Mouse (Mus musculus) midbrain, embryonic 14.5 days (tissue): ENCODE measurements around the gene Ppef2. TPM values are rescaled to one million over a fixed set of nuclear protein-coding genes. Genes with fewer than 3 reads are reported as not detected.

Experiments
- ATAC-seq: fragments of 200-750 bp; cut with Nextera tagmentation; 2 replicates; pipeline ENCODE4 v1.8.0; 2017; ENCODE audit warnings: moderate number of reproducible peaks, moderate library complexity; ENCODE audit not compliant: low FRiP score, low TSS enrichment
- DNase-seq: peaks from one replicate; pipeline ENCODE4 v3.0.0-alpha.2; 2015
- H3K27ac ChIP-seq: fragments of 300-500 bp; sonication (generic); replicated peaks from 2 replicates; pipeline ENCODE4 v1.5.1; 2014; ENCODE audit warnings: mild to moderate bottlenecking, low read depth, low read length, moderate library complexity
- H3K27me3 ChIP-seq: fragments of 300-500 bp; sonication (generic); 2 replicates; pipeline ENCODE4 v1.6.1; 2014; ENCODE audit warnings: low read length, control low read depth, mixed read lengths; ENCODE audit not compliant: control insufficient read depth, insufficient read depth
- H3K36me3 ChIP-seq: fragments of 300-500 bp; sonication (generic); 2 replicates; pipeline ENCODE4 v1.6.1; 2014; ENCODE audit warnings: low read length, control low read depth; ENCODE audit not compliant: control insufficient read depth, insufficient read depth
- H3K4me1 ChIP-seq: fragments of 300-500 bp; sonication (generic); 2 replicates; pipeline ENCODE4 v1.6.1; 2014; ENCODE audit warnings: mild to moderate bottlenecking, antibody characterized with exemption, low read length, control low read depth; ENCODE audit not compliant: control insufficient read depth, insufficient read depth
- H3K4me2 ChIP-seq: fragments of 300-500 bp; sonication (generic); 2 replicates; pipeline ENCODE4 v1.6.1; 2014; ENCODE audit warnings: mild to moderate bottlenecking, low read length, moderate library complexity
- H3K4me3 ChIP-seq: fragments of 300-500 bp; sonication (generic); replicated peaks from 2 replicates; pipeline ENCODE4 v1.5.1; 2014; ENCODE audit warnings: low read depth, low read length
- H3K9ac ChIP-seq: fragments of 300-500 bp; sonication (generic); replicated peaks from 2 replicates; pipeline ENCODE4 v1.6.1; 2014; ENCODE audit warnings: mild to moderate bottlenecking, low read length, moderate library complexity
- H3K9me3 ChIP-seq: fragments of 300-500 bp; sonication (generic); 2 replicates; pipeline ENCODE4 v1.6.1; 2016; ENCODE audit warnings: low read length, control low read depth, mixed read lengths; ENCODE audit not compliant: control insufficient read depth
- WGBS: fragments of 180-500 bp; shearing (Covaris S2); extraction: QIAGEN DNeasy Blood & Tissue Kit; methylation state at CpG from one replicate; pipeline ENCODE4 v1.1.7; 2014; 5-methylcytosine and 5-hydroxymethylcytosine counted together
- polyA plus RNA-seq: library from polyadenylated mRNA; unstranded; fragments of >200 nt; fragmentation: Nextera tagmentation; extraction: Ambion mirVana; gene quantifications from 2 replicates; pipeline ENCODE4 v1.2.1, GENCODE M21; 2014

Gene Ppef2
- 0.43 and 0.49 TPM in 2 replicates for polyA plus RNA-seq

DNA sequence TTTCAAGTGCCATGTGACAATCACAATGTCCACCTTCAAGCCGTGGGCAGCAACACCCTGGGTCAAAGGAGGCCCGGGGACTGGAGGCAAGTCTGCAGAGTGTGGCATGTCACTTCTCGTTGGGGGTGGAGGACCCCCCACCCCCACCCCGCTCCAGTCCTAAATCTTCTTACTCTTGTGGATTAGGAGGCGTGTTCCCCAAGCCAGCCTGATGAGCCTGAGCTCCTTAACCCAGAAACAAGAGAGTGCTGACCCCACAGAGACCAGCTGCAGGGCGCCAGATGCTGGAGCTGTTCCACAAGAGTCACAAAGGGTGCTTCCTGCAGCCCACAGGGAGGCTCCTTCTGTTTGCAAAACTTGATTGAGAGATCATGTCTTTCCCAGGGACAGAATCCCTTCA, at the start of gene Ppef2:
Gene Ppef2, minus strand, starts transcription at position 61 of the 400 bp plus-strand sequence.
- no peak within 1 kb of the TSS for H3K27ac ChIP-seq
- no peak within 1 kb of the TSS for H3K4me3 ChIP-seq
- H3K9me3 ChIP-seq: no peaks in the 10 kb centered on the region
- WGBS: 7% methylated on average over 6 of the region's 6 CpGs
- no peak within 1 kb of the TSS for H3K4me2 ChIP-seq
- H3K9ac ChIP-seq: no peak within 1 kb of the TSS
- no peaks in the 10 kb centered on the region for H3K4me1 ChIP-seq
- ATAC-seq (no peak), DNase-seq (no peak)
- no peaks in the 10 kb centered on the region for H3K36me3 ChIP-seq
- no peaks in the 10 kb centered on the region; the same call in 1 of the 2 replicates for H3K27me3 ChIP-seq

DNA sequence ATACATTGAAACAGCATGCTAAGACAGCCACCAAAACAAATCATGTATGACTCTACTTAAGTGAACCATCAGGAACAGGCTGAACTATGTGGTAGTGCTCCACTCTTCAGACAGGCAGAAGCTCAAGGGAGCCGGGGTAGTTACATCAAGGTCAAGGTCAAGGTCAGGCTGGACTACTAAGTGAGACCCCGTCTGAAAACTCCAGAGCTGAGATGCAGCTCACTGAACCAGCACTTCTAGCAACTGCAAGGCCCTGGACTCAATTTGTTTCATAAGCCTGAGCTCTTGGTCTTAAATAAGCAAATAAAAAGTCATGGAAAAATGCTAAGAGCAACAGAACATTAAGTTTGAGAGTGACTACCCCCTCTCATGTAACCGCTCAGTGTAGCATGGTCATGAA, 48.2 kb upstream of the Ppef2 start:
- H3K4me1 ChIP-seq: peaks cover 6% of the 10 kb centered on the region
- 89% methylated on average over 3 of the region's 3 CpGs for WGBS
- peaks cover 57% of the 10 kb centered on the region for H3K36me3 ChIP-seq
- no peak for ATAC-seq
- DNase-seq: no peak
- no peaks in the 10 kb centered on the region for H3K9me3 ChIP-seq
- H3K27ac ChIP-seq: no peak overlapping the region
- H3K4me3 ChIP-seq: no peak overlapping the region
- no peaks in the 10 kb centered on the region for H3K27me3 ChIP-seq
- H3K9ac ChIP-seq: no peak overlapping the region
- H3K4me2 ChIP-seq: no peak overlapping the region

DNA sequence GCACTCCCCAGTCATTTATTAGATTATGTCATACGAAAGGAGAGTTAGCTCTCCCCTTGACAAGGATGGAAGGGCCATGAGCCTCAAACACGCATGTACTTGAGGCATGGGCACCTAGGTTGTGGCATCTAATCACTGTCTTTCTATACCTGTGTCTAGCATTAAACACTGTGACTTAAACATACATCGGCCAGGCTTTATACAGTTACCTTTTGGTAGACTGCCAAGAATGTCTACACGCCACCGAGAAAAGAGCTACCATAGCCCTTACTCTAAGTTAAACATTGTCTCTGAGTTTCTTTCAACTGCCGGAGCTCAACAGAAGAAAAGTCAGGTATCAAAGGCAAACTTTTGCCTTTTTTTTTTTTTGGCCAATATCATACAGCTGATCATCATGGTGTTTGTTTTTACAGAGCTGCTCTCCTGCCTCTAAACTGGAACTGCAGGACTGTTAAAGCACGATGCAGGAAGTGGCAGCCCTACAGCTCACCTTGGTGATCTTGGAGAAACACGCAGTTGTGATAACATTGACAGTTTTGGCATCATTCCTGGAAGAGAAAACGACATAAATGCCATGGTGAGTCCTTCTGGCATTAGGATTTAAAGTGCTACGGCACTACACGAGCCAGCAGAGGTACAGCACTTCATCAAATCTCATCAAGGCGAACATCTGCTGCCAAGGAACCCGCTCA, 46.2 kb upstream of the Ppef2 start:
- H3K4me1 ChIP-seq: no peaks in the 10 kb centered on the region
- ATAC-seq: no peak
- no peak overlapping the region for H3K4me2 ChIP-seq
- 96% methylated on average over 13 of the region's 13 CpGs for WGBS
- no peak for DNase-seq
- H3K9me3 ChIP-seq: no peaks in the 10 kb centered on the region
- no peak overlapping the region for H3K4me3 ChIP-seq
- H3K27ac ChIP-seq: no peak overlapping the region
- no peak overlapping the region for H3K9ac ChIP-seq
- H3K36me3 ChIP-seq: peaks cover 72% of the 10 kb centered on the region
- no peaks in the 10 kb centered on the region for H3K27me3 ChIP-seq

DNA sequence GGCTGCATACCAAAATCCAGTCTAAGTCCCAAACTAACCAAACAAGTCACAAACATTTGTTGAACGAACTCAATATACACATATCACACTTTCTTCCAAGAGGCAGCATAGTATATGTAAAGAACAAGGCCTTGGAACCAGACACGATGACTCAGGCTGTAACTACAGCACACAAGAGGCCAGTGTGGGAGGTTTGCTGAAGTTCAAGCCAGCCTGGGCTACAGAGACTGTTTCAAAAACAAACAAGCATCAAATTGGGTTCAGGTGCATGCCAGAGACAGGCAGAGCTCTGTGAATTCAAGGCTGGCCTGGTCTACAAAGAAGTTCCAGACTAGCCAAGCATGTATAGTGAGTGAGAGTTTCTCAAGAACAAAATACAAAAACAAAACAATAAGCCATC, 38.4 kb upstream of the Ppef2 start:
- no peak overlapping the region for H3K9ac ChIP-seq
- no peak for ATAC-seq
- no peak overlapping the region for H3K4me2 ChIP-seq
- no peaks in the 10 kb centered on the region for H3K27me3 ChIP-seq
- no peaks in the 10 kb centered on the region for H3K4me1 ChIP-seq
- H3K36me3 ChIP-seq: peaks cover 91% of the 10 kb centered on the region
- H3K27ac ChIP-seq: no peak overlapping the region
- H3K9me3 ChIP-seq: no peaks in the 10 kb centered on the region
- 96% methylated on average over 2 of the region's 2 CpGs for WGBS
- no peak for DNase-seq
- H3K4me3 ChIP-seq: no peak overlapping the region

DNA sequence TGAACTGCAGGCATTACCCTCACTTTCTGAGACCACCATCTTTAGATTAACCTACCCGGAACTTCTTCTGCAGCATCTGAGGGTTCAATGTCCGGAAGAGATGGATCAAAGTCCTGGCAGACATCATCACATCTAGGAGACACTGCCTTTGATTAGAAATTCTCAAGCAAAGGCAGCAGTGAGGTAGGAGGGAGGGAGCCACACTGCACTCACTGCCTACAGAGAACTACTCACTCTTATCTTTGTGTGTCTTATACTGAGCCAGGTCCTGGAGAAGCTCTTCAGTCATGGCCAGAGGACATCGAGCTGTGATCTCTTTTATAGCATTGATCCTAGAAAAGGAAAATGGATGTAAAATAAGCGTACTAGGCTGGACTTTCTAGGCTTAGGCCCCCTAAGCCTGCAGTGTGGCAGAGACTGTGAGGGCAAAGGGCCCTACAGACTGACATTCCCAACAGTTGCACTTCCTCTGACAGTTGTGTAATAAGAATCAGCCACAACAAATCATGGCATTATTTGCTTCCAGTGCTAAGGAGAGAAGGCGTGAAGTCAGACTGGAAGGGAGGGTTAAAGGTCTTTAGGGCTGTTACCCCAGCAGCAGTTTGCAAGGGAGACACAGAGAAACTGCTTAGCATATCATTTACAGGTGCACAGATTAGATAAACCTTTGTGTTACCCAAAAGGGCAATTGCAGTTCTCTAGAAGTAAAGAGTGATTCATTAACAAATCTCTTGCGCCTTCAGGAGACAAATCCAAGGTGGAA, 35.8 kb upstream of the Ppef2 start:
- H3K9ac ChIP-seq: no peak overlapping the region
- no peak overlapping the region for H3K27ac ChIP-seq
- no peaks in the 10 kb centered on the region for H3K9me3 ChIP-seq
- no peaks in the 10 kb centered on the region for H3K27me3 ChIP-seq
- no peak for ATAC-seq
- H3K4me3 ChIP-seq: no peak overlapping the region
- no peak overlapping the region for H3K4me2 ChIP-seq
- H3K36me3 ChIP-seq: peaks cover 96% of the 10 kb centered on the region
- no peak for DNase-seq
- WGBS: 92% methylated on average over 6 of the region's 6 CpGs
- H3K4me1 ChIP-seq: no peaks in the 10 kb centered on the region

DNA sequence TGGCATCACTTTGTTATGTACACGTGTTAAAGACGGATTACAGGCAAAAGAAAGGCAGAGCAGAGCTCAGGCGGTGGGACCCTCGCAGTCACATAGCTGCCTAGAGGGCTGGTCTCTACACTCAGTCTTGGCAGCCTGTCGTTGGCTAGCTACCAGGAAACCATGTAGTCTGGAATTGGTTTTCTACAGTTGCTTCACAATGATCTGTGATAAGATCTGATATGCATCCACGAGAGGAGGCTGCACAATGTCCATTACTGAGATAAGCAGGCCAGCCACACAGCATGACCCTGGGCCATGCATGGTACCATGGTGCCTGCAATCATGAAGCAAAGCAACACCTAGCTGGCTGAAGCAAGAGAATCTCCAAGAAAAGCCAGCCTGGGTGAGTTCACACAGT, 31.8 kb upstream of the Ppef2 start:
- Histone ChIP-seq H3K4me1 (no peaks in the 10 kb centered on the region), H3K27me3 (no peaks in the 10 kb centered on the region), H3K27ac (no peak overlapping the region), H3K36me3 (peaks cover 81% of the 10 kb centered on the region), H3K9ac (no peak overlapping the region), H3K9me3 (no peaks in the 10 kb centered on the region), H3K4me2 (no peak overlapping the region), H3K4me3 (no peak overlapping the region)
- no peak for ATAC-seq
- WGBS: 82% methylated on average over 6 of the region's 6 CpGs
- no peak for DNase-seq

DNA sequence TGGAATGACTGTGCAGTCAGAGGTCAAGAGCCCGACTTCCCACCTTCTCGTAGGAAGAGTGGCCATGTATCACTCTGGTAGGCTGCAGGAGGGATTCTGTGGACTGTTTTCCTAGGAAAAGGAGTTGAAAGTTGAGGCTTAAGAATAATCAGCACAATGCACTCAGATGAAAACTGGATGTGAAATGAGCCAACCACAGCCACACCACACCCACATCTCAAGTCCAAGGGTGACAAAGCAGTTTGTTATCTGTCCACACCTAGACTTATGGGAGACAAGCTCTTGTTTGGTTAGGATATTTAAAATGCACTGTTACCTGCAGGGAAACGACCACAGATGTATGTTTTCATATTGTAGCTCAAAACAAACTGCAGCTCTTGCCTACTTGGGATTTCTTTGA, 27.0 kb upstream of the Ppef2 start:
- ATAC-seq (no peak), DNase-seq (no peak)
- Histone ChIP-seq H3K27ac (no peak overlapping the region), H3K27me3 (no peaks in the 10 kb centered on the region), H3K9ac (no peak overlapping the region), H3K4me1 (peaks cover 7% of the 10 kb centered on the region), H3K4me2 (no peak overlapping the region), H3K4me3 (no peak overlapping the region), H3K36me3 (peaks cover 35% of the 10 kb centered on the region), H3K9me3 (no peaks in the 10 kb centered on the region)
- WGBS: 75% methylated on average over 3 of the region's 3 CpGs

DNA sequence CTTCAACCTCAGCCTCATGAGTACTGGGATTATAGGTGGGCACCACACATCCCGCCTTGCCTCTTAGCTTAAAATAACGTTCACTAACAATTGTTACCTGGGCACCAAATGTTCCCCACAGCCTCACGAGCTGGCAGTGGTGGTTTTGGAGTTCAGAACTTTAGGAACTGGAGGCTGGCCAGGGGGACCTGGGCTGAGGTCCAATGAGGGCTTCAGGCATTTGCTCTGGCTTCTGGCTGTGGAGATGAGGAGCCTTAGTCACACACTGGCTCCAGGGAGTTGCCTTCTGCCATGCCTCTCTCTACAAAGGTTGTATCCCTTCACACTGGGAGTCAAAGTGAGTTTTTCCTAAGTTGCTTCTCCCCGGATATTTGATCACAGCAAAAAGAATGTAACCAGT, 26.5 kb upstream of the Ppef2 start:
- Histone ChIP-seq H3K4me2 (no peak overlapping the region), H3K4me3 (no peak overlapping the region), H3K4me1 (peaks cover 7% of the 10 kb centered on the region), H3K9me3 (no peaks in the 10 kb centered on the region), H3K27me3 (no peaks in the 10 kb centered on the region), H3K9ac (no peak overlapping the region), H3K27ac (no peak overlapping the region), H3K36me3 (peaks cover 30% of the 10 kb centered on the region)
- ATAC-seq (no peak), DNase-seq (no peak)
- WGBS: 85% methylated on average over 4 of the region's 4 CpGs
